Mouse (Mus musculus) megakaryocyte progenitor cell, adult 5-6 weeks (primary cell): ENCODE data around the gene Parvb. TPM values are rescaled to one million over a fixed set of nuclear protein-coding genes. Genes with fewer than 3 reads are reported as not detected.

ENCODE experiments used
- ATAC-seq: replicated peaks from 2 replicates; pipeline ENCODE4 v1.8.0; 2016; ENCODE audit warnings: mild to moderate bottlenecking, moderate TSS enrichment, inconsistent platforms; ENCODE audit not compliant: poor library complexity
- total RNA-seq, 2 experiments: library from RNA; stranded (forward) in 1 of 2; stranded (reverse) in 1 of 2; fragments of 157-497, 149-512 nt in 1 of 2; fragments of 200-1000 nt in 1 of 2; gene quantifications; 2 replicates each; pipeline versions ENCODE4 v1.2.3 to v1.2.4; 2015 to 2017

Gene Parvb
- total RNA-seq, 2 experiments from 2014 or later = 0.33 to 4.6 TPM

DNA sequence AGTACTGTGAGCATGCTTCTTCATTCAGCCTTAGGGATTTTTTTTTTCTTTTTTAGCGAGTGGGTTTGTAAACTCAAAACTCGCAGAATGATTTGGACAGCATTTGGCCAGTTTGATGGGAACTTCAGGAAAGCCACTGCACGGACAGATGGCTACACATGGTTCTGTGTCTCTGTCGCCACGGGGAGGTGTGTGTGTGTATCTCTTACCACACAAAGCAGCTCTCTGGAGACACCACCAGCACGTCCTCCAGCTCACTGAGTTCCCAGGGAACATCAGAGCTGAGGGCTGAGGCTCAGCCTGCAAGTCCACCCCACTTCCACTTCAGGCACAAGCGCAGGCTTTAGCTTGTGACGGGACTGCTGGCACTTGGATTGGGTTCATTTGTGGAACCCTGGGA lies 22.5 kb downstream of the Parvb start:
- ATAC-seq = no peak

DNA sequence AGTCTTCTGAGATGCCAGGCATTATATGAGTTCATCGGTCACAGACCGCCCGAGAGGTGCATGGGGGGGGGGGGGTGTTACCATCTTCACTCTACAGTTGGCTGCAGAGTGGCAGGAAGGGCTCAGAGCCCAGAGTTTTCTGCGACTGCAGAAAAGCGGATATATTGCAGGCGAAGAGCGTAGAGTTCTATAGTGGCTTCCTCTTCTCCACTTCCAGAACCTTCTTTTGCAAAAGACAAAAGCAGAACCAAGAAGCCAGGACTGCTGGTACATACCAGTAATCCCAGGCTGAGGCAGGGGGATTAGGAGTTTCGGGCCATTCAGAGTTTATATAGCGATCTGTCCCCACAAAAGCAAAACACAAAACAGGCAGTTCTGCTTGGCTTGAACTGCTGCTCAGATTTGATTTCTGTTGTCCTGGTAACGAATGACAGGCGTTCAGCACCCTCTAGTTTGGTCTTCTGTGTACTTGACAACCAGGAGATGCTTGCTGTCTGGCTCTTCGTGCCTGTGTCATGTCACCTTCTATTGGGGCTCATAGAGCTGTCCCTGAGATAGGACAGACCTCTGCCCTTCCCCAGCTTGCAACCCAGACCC lies 24.5 kb downstream of the Parvb start:
- peak; percentile 37 for ATAC-seq

DNA sequence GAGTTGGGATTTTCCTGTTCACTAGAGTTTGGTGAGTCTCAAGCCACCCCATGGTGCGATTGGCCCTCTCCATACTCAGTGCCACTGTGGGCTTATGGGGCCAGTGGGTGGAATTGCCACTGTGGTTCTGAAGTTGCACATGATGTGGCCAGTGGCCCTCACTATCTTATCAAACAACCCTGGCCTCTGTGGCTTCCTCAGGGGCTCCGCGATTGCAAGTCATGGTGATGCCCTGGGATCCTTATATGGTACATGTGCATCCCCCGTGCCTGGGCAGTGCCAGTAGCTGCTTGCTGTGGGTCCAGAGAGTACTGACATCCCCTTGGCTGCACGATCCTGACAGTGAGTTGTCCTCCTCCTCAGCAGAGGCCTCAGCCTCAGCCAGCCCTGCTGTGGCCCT lies 25.0 kb downstream of the Parvb start:
- peak; percentile 61 for ATAC-seq

DNA sequence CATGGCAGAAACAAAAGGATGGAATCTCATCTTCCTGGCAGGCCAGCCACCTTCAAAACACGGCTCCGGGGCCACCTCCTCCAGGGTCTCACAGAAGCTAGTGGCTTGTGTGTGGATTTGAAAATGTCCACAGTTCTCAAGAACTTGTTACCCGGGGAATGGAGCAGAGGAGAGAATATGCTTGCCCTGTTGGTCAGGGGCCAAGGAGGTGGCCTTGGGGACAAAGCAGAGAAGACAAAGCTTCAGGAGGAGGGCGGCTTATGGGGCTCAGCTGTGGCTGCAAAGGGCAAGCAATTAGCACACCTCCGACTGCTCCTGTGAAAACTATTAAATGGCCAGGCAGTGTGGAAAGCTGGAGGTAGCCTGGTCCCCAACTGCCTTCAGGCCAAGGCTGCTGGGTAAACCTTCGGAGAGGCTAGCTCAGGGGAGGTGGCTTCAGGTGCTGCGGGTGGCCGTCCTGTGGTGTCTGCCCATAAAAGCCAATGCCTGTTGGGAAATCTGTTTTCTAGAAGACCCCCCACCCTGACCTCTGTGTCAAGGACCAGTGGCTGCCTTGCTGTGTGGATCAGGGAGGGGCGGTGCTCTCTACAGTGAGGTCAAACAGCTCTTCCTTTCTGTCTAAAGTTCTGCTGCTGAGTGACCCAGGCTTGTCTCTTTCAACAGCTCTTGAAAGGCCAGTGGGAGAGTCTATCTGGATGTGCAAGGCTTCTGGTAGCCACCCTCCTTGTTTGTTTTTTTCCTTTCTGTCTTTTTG lies 26.9 kb downstream of the Parvb start:
- ATAC-seq = no peak

DNA sequence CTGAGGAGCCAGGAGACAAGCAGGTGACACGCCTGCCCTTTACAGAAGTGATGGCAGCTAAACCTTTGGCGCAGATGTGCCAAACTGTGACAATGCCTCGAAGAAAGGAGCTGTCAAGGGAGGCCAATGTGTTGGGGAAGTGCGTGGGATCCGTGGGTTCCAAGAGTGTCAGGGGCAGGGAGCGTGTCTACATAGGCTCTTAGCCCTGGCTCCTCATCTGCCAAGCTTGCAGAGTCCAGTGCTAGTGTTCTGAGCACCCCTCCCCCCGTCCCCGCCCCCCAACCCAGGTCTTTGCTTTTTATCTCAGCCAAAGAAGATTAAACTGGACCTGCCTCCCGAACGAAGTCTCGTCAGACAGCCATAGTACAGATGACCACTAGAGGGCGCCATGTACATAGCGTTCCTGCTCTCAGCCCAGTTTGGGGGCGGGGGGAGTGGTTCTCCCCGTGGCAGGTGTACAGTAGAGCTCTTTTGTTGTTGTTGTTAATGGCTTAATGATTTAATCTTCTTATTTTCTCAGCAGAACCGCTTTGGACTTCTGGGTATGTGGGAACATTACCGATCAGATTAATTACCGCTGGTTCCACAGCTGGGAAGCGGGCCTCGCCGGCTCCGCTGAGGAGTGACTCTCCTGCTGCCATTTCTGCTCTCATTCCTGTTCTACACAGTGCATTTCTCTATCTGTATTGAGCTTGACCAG lies 28.4 kb downstream of the Parvb start:
- ATAC-seq = peak; percentile 56

DNA sequence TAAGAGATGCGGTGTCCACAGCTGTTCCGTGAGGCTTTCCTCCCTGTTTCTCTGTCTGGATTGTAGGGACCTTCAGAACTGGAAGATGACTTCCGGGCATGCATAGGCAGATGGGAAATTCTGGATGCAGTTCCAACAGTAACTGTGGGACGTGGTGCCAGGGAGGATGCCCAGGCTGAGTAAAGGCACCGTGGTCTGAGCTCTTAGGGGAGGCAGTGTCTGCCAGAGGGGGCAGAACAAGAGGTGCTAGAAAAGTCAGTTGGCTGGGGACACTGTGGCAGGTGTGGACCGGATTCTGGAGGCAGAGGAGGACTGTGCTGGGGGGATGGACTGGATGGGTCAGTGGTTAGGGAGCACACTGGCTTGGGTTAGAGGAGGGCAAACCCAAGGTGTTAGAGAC lies 30.8 kb downstream of the Parvb start:
- ATAC-seq = no peak

DNA sequence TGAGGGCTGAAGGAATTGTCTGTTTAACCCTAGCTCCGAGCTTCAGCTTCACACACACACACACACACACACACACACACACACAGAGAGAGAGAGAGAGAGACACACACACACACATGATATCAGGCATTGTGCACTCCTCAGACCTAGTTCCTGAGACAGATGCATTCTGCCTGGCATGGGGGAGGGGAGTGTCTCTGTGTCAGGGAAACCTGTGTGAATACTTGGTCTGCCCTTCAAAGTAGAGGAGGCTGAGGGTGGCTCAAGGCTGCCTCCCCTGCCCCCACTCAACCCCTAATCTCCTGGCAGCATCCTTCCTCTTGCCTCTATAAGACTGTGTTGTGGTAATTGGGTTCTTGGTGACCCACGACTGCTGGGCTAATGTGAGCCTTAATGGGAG lies 31.7 kb downstream of the Parvb start:
- peak; percentile 73 for ATAC-seq

DNA sequence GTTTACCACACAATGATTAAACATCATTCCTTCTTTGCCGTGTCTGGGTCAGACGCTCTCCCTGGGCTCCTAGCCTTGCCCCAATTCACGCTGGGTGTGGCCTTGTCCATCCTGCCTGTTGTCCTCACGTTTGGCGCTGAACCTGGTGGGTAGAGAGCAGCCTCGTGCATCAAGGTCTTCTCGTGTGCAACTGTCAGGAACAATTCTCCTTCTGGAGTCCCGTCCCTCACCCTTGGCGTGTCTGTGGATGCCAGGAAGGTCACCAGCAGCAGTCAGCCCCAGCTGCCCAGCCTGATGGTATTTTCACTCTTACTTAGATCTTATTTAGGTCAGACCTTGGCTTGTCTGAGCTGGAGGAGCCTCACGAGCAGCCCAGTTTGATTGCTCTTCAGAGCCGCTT lies 33.3 kb downstream of the Parvb start:
- ATAC-seq = no peak

DNA sequence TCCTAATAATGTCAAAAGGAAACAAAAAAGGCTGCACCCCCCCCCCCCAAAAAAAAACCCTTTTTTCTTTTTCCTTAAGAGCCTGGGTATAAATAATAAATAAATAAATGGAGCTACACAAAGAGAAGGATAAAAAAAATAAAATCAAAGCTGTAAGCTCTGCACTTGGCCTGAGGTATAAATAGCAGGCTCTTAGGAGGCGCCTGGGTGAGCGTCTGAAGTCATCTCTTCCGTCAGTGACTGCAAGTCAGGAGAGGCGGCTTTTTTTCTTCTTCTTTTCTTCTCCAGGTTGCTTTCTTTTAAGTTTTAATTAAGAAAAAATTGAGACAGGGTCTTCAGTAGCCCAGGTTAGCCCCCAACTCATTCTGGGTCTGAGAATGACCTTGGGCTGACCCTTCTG lies 34.4 kb downstream of the Parvb start:
- ATAC-seq = no peak

DNA sequence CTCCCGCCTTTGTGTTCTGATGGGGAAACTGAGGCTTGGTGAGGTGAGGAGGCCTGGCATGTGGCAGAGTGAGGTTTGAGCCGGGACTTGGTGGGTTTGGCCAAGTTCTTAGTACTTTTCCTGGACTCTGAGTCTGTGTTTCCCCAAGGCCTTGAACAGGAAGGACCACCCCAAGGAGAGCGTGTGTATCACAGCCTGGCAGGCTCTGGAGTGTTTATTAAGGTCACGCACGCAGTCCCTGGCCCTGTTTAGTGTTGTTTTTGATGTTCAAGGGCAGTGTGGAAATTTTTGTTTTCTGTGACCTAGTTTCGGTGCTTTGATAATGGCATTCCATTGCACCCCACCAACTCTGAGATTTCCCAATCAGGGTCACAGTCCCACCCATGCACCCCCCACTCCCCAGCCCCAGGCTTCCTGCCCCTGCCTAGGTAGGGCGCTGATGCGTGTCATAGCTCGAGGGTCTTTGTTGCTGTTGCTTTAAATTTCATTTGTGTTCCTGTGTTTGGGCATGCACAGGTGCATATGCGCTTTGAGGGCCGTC lies 35.9 kb downstream of the Parvb start:
- ATAC-seq = no peak

DNA sequence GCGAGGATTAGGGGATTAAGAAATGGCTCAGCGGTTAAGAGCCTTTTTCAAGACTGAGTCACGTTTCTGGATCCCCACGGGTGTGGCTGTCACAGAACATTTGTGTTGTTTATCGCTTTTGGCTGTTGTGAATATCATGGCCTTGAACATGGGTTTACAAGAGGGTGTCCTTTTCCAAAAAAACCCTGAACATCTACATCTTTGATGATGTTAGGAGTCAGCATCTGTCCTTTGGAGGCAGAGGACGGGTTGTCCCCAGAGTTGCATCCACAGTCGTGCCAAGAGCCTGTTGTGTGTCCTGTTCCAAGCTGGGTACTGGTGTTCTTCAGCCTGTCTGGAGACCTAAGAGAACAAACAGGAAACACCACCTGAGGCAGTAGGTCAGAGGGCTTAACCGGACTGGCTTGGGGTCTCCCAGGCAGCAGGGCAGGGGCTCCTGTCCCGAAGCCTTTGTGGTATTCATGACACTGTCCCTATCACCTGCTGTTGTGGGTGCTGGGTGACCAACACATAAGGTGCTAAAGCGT lies 37.3 kb downstream of the Parvb start:
- no peak for ATAC-seq

DNA sequence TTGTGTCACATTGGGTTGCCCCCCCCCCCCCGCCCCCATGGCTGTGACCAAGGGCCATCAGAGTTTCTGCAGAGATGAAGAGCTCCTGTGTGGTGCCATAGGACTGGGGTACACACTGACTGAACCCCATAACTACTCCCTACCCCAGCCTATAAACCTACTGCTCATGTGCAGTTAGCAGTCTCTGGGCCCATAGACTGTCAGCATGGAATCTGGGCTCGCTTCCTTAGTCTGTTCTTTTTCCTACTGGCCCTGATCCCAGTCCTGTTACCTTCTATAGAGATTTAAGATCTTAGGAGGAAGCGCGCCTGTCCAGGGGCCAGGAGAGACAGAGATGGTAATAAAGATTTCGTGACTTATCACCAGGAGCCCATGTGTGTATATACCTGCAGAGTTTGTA lies 38.2 kb downstream of the Parvb start:
- no peak for ATAC-seq

DNA sequence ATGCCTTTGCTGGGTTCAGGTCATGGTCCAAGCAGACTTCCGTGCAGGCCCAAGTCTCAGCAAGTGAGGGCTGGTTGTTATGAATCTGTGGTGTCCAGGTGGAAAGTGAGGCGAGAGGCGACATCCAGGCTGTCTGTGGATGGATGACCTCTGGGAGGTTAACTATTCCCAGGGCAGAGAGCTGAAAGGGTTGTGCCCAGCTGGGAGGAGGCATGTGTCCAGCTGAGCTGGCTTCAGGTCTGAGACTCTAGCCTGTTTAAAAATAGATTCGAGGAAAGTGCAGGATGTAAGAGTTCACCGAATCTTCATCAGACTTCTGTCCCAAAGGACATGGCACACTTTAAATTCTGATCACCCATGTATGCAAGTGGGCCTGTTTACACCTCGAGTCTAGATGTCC lies 38.6 kb downstream of the Parvb start:
- ATAC-seq = no peak

DNA sequence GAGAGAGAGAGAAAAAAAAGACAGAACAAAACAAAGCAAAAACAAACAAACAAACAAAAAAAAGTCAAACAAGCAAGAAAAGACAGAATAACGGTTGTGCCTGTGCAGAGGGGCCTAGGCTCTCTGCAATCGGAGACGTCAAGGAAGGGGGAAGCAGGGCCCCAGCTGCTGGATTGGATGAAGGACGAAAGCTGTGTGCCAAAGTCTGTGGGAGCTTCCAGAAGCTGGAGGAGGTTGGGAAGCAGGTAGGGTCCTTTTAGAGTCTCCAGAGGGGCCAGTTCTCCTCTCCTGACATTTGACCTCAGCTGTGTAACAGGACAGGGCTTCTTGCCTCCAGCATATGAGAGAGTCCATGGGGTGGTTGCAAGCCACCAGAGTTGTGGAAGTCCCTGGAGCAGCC lies 44.2 kb downstream of the Parvb start:
- no peak for ATAC-seq

DNA sequence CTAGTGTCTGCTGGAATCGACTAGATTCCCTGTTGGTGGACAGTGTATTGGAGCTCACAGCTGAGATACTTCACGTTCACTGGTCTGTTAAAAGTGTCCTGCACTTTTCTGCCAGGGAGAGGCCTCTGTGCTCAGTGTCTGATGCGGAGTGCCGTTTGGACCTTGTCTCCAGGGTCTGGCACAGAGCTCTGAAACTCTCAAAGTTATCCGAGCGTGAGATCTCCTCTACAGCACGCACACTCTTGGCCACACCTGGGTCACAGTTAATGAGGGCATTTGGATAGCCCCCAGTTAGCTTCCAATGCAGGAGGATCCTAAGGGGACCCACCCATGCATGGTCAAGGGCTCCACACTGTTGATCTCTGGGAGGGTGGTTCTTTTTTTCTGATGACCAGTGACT lies 46.2 kb downstream of the Parvb start:
- no peak for ATAC-seq

DNA sequence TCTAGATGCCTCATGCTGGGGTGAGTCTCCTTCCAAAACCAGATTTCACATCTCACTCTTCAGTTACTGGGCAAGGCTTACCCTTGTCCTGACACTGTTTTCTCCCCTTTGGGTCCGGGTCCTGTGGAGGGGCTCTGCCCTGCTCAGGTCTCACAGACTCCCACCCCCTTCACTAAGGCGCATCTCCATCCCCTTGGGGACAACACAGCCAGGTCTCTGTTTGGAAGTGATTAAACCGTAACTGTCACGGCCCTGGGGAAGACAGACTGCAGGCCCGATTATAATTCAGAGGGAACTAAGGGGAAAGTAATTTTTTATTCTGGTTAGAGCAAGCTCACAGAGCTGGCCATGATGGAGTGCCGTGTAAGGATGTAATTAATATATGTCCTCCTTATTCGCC lies 46.8 kb downstream of the Parvb start:
- ATAC-seq = no peak

DNA sequence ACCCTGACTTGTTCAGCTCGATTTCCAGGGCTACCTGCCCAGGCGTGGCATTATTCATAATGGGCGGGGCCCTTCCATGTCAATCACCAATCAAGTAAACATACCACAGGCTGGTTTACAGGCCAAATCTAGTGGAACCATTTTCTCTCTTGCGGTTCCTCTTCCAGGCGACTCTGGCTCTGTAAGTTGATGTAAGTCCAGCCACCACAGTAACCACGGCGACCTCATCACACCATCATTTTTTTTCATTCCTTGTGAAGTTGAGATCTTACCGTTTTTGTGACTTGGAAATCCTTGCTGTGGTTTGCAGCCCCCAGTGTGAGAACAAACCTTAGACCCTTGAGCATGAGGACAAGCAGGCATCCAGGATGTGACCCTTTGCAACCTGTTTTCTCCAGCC lies 48.5 kb downstream of the Parvb start:
- peak; percentile 26; the same call in 1 of the 2 replicates for ATAC-seq

DNA sequence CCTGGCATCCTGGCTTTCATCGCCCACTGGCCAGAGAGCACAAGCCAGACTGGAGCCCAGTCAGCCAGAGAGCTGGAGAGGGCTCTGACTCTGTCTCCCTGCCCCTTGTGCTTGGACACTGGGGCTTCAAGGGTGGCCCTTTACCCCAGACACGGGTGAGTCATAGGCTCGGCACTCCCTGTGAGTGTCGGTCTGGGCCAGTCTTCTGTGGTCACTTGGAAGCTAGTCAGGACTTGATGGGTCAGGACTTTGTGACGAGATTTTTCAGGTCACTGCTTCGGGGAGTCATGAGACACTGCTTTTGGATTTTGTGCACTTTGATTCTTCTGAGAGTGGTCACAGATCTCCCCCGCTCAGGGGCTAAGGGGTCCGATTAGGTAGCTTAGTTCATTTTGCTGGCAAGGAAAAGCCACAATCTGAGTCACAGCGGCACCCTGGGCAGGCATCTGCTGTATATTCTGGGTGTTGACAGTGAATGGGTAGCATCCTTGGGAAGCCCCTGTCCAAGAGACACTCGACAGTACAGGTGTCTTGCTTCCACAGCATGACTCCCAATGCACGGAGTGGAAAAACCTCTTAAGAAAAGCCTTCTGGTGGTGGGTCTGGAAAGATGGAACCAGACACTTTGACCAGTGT lies 49.0 kb downstream of the Parvb start:
- ATAC-seq = no peak

DNA sequence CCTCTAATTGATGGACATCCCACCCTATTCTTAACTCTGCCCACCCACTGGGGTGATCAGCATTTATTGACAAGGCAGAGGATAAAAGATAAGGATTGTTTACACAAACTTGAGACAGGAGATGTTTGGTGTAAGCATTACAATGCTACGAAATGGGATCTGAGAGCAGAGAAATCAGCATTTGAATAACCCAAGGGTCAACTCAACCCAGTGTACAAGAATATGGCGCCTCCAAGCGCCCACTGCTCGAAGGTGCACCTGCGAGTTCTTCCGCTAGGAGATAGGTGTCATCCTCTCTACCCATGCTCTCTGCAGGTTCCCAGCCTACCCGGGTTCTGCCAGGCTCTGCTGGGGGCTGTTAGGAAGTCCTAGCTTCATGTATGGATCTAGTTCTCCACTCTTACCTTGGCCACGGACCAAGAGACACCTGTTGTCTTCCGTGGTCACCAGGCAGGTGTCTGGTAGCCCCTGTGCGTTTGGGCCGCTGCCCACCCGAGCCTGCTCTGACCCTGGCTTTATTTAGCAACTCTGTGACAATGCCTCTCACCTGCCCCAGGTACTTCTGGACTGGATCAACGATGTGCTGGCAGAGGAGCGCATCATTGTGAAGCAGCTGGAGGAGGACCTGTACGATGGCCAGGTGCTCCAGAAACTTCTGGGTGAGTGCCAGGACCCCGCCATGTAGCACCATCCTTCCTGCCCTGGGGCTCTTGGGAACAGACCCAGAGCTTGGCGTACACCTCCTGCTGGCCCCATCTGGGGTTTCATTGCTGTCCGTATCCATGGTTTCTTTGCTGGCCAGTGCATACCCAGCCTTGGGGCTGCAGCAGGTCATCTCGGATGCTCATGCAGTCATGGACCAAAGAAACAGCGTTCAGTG lies 50.6 kb downstream of the Parvb start:
- no peak for ATAC-seq

DNA sequence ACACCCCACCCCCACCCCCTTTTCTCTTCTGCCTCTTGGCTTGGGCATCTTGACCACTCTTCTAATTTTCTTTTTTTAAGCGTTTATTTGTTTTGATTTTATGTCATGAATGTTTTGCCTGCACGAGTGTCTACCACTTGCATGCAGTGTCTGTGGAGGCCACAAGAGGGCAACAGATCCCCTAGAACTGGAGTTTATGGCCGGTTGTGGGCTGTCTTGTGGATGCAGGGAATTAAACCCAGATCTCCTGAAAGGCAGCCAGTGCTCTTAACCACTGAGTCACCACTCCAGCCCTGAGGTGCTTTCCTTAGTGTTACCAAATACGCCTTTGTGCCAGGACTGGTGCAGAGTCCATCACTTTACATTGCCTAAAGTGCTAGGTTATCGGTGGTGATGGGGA lies 52.2 kb downstream of the Parvb start:
- ATAC-seq = peak; percentile 76
